10 mouse cellular contexts compared by ENCODE assay signal in the genomic region with DNA sequence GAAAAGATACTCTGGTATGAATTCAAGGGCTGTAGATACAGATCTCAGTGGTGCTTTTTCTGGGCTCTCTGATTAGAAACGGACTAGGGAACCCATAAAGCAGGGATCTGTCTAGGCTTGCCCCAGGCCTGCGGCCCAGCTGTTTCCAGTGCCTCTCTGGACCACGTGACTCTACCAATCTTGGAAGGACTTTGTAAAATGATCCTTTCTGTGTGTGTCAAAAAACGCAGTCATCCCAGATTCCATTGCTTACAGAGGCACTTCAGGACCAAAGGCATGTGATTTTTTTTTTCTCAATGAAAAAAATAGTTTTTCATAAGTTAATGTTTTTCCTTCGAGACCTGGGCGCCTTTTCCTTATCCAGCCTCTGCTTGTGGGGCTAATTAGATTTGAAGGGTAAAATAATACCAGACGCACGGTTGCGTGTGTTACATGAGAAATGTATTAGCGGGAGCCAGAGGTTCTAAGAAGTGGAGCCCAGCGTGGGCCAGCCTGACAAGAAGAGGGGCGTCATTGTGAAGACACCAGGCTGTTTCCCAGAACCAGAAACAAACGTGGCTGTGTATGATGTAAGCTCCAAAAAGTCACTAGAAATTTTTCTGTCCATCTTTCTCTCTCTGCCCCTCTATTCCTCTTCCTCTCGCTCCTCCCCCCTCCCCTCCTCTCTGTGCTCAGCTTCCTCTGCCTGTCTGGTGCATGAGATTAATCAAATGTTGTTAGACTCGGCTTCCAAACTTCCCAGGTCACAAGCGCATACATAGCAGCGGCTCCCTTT. TPM values are rescaled to one million over a fixed set of nuclear protein-coding genes. Genes with fewer than 3 reads are reported as not detected.
DNase-seq lines count a peak whose midpoint lies in the region; ATAC-seq and TF ChIP-seq lines count a peak whose summit lies in the region.
"Had no signal": no experiment of that assay in that cellular context is flagged by ENCODE, and none has a peak within 500 bp of the region (broad histone marks: within the 10 kb centered on the region; RNA-seq: fewer than 3 reads in every experiment).

No protein-coding gene starts in this region.

- no peak overlapping the region for H3K4me3 ChIP-seq in forebrain, embryonic 10.5 days
- H3K4me3 ChIP-seq in forebrain, embryonic 15.5 days, result no peak overlapping the region
- no peak overlapping the region for H3K4me3 ChIP-seq in thymus, adult 2 months (ENCODE audit: control insufficient read depth, insufficient read depth, low read length)

- no peaks in the 10 kb centered on the region for H3K9me3 ChIP-seq in forebrain, embryonic 10.5 days
- H3K9me3 ChIP-seq in forebrain, embryonic 15.5 days, result no peaks in the 10 kb centered on the region

- H3K27ac ChIP-seq in forebrain, embryonic 10.5 days, result peak overlapping the region; percentile 77
- H3K27ac ChIP-seq in forebrain, embryonic 15.5 days (replicated peaks), result no peak overlapping the region
- H3K27ac ChIP-seq in thymus, adult 2 months (ENCODE audit: control insufficient read depth, insufficient read depth, low read length), result no peak overlapping the region

- 56% methylated on average over 17 of the region's 17 CpGs for WGBS in forebrain, embryonic 10.5 days
- WGBS in forebrain, embryonic 15.5 days, result 60% methylated on average over 17 of the region's 17 CpGs
- WGBS in thymus, adult 2 months, result 82% methylated on average over 17 of the region's 17 CpGs

- TF ChIP-seq POLR2A in thymus, adult 2 months (IDR thresholded peaks at IDR 0.05; ENCODE audit: control insufficient read depth, extremely low read depth, insufficient read depth, low read length, poor library complexity), result no peak

- ATAC-seq in forebrain, embryonic 15.5 days (replicated peaks), result no peak

- H3K4me2 ChIP-seq in forebrain, embryonic 15.5 days (replicated peaks), result no peak overlapping the region
- H3K4me2 ChIP-seq: midbrain, embryonic 11.5 days had no signal

- no peaks in the 10 kb centered on the region for H3K36me3 ChIP-seq in forebrain, embryonic 10.5 days (replicated peaks)
- no peaks in the 10 kb centered on the region for H3K36me3 ChIP-seq in forebrain, embryonic 15.5 days
- H3K36me3 ChIP-seq in thymus, adult 2 months (ENCODE audit: control insufficient read depth, insufficient read depth, low read length), result no peaks in the 10 kb centered on the region

- TF ChIP-seq CTCF in thymus, adult 2 months (IDR thresholded peaks at IDR 0.05; ENCODE audit: borderline replicate concordance, control insufficient read depth, extremely low read depth, insufficient read depth, low read length, poor library complexity), result no peak

- H3K9ac ChIP-seq in forebrain, embryonic 15.5 days (replicated peaks), result no peak overlapping the region

- no peaks in the 10 kb centered on the region for H3K27me3 ChIP-seq in forebrain, embryonic 10.5 days (ENCODE audit: poor library complexity, severe bottlenecking)
- H3K27me3 ChIP-seq in forebrain, embryonic 15.5 days, result 0 out of 2 replicates have a peak, but pooled peaks cover 2% of the 10 kb centered on the region
- no peaks in the 10 kb centered on the region for H3K27me3 ChIP-seq in thymus, adult 2 months (ENCODE audit: control insufficient read depth, insufficient read depth, low read length)

- peaks cover 14% of the 10 kb centered on the region for H3K4me1 ChIP-seq in forebrain, embryonic 10.5 days
- H3K4me1 ChIP-seq in forebrain, embryonic 15.5 days, result peaks cover 4% of the 10 kb centered on the region; the same call in 1 of the 2 replicates
- no peaks in the 10 kb centered on the region; the same call in 1 of the 2 replicates for H3K4me1 ChIP-seq in thymus, adult 2 months (replicated peaks; ENCODE audit: control insufficient read depth, insufficient read depth, low read length)

- peak; percentile 18 for DNase-seq in forebrain, embryonic 10.5 days (ENCODE audit: extremely low spot score, low spot score)
- peak; percentile 28 for DNase-seq in urinary bladder, postnatal 14 days (ENCODE audit: low spot score)
- no peak for DNase-seq in urinary bladder, postnatal 36 days (ENCODE audit: low spot score in 2 of 2)
- DNase-seq in kidney, postnatal 4 days, result peak; percentile 29 to 45
- DNase-seq in frontal cortex, postnatal 25 days (ENCODE audit: low spot score in 2 of 2), result no peak
- DNase-seq in thymus, adult 2 months, result no peak
- DNase-seq in gastrocnemius, postnatal 4 days (ENCODE audit: low spot score in 2 of 2), result no peak

RNA-seq across cellular contexts. Expression of a gene that starts 43.5 kb away (rescaled TPM):
- 17.5 and 22.6 TPM in 2 replicates for polyA plus RNA-seq in forebrain, embryonic 10.5 days (2016; fragmentation: Nextera tagmentation; extraction: Ambion mirVana)
- 5.8 and 6.2 TPM in 2 replicates for polyA plus RNA-seq in forebrain, embryonic 15.5 days (2015; fragmentation: Nextera tagmentation; extraction: Ambion mirVana)
- 0.20 and 0.38 TPM in 2 replicates for polyA plus RNA-seq in thymus, adult 2 months (2012; rRNA removed)
- total RNA-seq in gastrocnemius, postnatal 4 days (2021), result 10 to 100 TPM; 19.1 to 19.2 TPM
- total RNA-seq: common myeloid progenitor, adult 5-6 weeks had no signal

Comparison
In these comparisons a context has a peak if more than half of its experiments do, and no peak if none do; other contexts are left out.
1. DNase-seq: peak in forebrain, embryonic 10.5 days (single experiment), urinary bladder, postnatal 14 days (single experiment) and kidney, postnatal 4 days (2 of 2); none in urinary bladder, postnatal 36 days (0 of 2), frontal cortex, postnatal 25 days (0 of 2), thymus, adult 2 months (single experiment) and gastrocnemius, postnatal 4 days (0 of 2).